Mouse (Mus musculus): ENCODE measurements at regions not wholly inside any gene's neighbourhood (a gene's known extent, or its start where the extent isn't known, plus 50 kb on each side); places are given as distances from the start of the nearest gene placed in this dataset.

DNA sequence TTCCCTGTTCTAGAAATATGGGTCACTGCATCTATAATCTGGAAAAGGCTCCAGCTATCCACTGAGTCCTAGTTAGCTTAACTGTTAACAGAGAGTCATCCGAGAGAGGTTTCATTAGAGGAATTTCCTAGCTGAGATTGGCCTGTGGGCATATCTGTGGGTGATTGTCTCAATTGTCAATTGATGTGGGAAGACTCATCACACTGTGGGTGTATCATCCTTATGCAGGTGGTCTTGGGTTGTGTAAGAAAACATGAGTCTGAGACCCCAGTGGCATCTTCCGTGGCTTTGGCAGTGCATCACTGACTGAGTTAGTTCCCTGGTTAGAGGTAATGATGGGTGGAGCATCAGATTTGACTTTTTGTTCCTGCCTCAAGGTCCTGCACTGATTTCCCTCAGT is 156.7 kb upstream of the Gm5148 start:
- no peak for DNase-seq (ENCODE audit: low read depth, low spot score)

DNA sequence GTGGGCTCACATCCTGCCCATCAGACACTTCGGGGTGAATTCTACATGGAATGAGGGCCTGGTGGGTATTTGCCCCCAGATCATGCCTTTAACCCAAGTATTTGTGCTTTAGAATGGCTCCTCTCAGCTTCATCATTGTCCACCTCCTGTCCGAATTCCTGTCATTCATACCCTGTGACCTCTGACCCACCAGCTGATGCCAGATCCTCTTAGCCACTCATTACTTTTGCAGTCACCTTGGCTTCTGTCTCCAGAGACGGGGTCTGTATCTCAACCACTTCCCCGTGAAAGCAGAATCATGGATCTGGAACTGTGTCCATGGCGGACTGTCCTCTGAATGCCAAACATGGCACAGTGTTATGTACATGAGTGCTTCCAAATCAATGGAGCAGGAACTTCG is 154.8 kb upstream of the Gm5148 start:
- no peak for DNase-seq (ENCODE audit: low read depth, low spot score)

GRCm38 (mm10) chr3:37876016-37876765 is 151.9 kb upstream of the Gm5148 start:
- no peak for DNase-seq (ENCODE audit: low read depth, low spot score)

DNA sequence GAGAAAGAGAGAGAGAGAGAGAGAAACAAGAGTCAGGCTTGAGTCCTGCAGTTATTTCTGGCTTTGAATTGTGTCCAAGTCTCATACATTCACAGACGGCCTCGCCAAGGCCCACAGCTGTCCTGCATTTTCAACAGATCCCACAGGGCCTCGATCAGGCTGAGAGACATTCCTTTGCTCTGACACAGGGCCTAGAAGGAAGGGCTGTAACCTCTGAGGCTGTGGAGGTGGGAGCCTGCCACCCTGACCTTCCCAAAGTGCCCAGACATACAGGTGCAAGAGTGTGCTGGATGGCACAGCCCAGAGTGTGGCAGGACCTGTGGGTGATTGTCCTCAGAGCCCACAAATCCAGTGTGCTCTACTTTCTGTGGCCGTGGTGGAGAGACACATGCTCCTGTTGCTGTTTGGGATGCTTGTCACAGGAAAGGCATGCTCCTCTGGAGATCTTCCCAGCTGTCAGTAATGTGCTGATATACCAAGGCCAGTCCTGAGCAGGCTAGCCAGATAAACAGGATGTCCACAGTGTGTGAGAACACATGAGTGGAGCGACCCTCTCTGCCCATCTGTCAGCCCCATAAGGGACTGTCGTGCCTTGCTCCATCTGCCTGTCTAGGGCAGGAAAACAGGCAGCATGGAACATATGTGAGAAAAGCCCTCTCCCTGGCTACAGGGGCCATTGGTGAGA is 151.2 kb upstream of the Gm5148 start:
- DNase-seq (ENCODE audit: low read depth, low spot score): no peak

DNA sequence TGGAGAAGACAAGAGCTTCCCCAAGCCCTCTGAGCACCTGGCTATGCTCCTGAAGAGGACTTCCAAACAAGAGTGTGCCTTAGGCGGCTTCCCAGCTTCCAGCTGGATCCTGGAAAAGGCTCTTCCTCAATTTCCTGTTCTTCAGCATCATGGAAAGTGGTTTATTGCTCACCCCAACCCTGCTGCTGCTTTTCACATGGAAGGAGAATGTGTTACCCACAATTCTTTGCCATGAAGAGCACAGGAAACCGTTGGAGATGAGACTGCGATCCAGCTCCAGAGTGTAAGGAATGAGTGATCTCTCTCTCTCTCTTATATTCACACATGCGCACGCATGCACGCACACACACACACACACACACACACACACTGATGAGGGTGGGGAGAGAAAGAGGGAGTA is 150.6 kb upstream of the Gm5148 start:
- no peak for DNase-seq (ENCODE audit: low read depth, low spot score)

GRCm38 (mm10) chr3:37874346-37874745 is 150.1 kb upstream of the Gm5148 start:
- no peak for DNase-seq (ENCODE audit: low read depth, low spot score)

DNA sequence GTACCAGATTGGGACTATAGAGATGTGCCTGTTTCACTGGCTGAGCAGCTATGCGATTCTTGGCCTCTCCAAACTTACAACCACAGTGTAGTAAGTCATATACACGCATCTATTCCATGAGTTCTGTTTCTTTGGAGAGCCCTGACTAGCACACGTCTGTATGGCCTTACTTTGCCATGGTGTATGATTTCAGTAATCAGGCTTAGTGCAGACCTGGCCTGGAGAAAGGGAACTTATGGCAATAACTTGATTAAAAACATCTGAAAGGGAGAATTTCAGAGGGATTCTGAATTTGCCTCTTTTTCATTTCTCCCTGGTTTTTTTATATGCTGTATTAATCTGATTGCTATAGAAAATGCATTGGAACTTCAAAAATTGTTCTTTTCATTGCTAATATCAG is 148.0 kb upstream of the Gm5148 start:
- DNase-seq (ENCODE audit: low read depth, low spot score): no peak

DNA sequence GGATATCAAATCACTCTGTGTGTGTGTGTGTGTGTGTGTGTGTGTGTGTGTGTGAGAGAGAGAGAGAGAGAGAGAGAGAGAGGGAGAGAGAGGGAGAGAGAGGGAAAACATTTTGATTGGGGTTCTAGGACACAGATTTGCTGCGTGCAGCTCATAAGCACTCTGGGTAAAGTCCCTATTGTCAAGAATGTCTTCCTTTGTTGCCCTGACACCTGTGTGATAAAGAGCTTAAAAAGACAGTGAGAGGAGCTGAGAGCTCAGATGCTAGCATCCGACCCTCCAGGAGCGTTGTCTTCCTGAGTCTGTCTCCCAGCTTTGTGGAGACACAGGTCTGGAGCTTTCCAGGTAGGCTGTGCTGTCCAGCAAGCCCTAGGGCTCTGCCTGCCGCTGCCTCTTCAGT is 146.8 kb upstream of the Gm5148 start:
- DNase-seq (ENCODE audit: low read depth, low spot score): no peak

DNA sequence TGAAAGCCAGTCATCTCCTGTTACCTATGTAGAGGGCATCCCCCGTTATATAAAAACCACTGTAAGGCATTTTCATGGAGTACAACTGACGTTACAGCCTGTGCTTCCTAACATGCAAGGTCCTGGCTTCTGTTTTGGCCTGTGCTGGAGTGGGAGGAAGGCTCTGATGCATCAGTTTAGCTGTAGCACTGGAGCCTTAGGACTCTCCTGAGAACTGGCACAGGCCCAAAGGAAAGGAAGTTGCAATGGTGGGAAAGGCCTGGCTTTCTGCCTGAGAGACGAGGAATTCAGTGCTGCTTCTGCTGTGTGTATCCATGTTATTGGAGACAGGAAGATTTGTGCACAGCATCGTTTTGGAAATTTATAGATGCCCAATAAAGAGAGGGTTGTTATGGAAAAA is 144.2 kb upstream of the Gm5148 start:
- no peak for DNase-seq (ENCODE audit: low read depth, low spot score)

- DNase-seq (ENCODE audit: low read depth, low spot score): no peak
Observed at GRCm38 (mm10) chr3:37862756-37863155, 138.5 kb upstream of the Gm5148 start.

GRCm38 (mm10) chr3:37860715-37861461 is 136.6 kb upstream of the Gm5148 start:
- DNase-seq (ENCODE audit: low read depth, low spot score): no peak

- no peak for DNase-seq (ENCODE audit: low read depth, low spot score)
Observed at GRCm38 (mm10) chr3:37860034-37860714, 135.9 kb upstream of the Gm5148 start.

DNA sequence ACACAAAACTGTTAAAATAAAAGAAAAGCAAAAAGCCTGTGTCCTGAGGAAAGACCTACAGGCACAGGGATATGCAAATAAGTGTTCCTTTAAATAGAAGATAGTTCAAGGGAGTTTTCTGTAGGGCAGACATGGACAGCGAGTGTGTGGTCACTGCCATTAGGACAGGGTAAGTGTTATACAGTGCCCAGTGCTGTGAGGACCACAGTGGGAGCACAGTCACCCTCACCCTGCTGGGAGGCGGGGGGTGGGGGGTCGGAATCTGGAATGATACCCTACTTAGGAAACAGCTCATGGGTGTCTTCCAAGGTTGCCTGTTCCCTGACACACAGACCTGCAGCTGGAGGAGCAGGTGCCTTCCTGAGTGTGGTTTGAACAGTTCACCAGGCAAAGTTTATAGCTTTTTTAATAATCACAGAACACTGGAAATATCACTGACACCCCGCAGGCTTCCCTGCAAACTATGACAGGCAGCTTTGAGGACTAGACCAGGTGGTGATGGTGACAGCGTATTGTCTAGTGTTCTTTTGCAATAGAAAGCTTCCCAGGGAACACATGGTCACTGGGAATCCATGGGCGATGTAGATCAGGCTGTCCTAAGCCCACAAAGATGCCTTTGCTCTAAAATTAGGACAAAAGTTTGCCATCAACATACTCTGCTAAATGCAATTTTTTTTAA is 134.5 kb upstream of the Gm5148 start:
- DNase-seq (ENCODE audit: low read depth, low spot score): no peak

- DNase-seq (ENCODE audit: low read depth, low spot score): no peak
Observed at GRCm38 (mm10) chr3:37846191-37847003, 122.1 kb upstream of the Gm5148 start.

GRCm38 (mm10) chr3:37845313-37846023 is 121.2 kb upstream of the Gm5148 start:
- DNase-seq (ENCODE audit: low read depth, low spot score): no peak

GRCm38 (mm10) chr3:37844731-37845312 is 120.5 kb upstream of the Gm5148 start:
- DNase-seq (ENCODE audit: low read depth, low spot score): no peak

DNA sequence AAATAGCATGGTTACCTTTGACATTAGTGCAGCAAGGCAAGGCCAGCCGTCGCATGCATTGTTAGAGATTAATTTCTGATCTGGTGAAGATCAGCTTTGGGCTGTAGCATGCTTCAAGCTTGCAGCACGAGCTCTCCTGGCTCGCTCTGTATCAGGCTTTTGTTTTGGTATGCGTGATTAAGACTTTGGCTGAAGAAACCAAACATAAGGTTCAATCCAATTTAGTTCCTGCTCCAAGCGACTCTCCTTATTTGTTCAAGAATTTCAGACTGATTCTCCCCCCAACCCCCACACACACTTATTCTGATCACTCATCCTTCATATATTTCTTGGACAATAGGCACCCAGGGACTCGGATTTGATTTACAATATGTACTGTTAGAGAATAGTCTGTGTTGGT is 118.0 kb upstream of the Gm5148 start:
- DNase-seq (ENCODE audit: low read depth, low spot score): no peak

- no peak for DNase-seq (ENCODE audit: low read depth, low spot score)
Observed at GRCm38 (mm10) chr3:37838896-37839295, 114.6 kb upstream of the Gm5148 start.

DNA sequence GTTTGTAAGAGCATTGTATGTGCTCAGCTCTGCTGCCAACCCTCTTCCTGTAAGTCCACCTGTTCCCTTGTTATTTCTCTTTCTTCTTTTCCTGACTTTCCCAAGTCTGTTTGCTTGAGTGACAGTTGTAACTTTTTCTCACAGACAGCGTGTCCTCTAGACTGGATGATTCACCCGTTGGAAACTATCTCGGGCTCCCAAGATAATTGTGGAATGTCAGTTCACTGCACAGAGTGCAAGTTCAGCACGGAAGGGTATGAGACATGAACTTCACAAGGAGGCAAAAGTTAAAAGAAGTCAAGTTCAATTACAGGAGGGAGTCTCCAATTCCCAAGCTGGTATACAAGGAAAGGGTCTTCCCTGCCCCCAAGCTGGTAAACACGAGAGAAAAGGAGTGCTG is 112.5 kb upstream of the Gm5148 start:
- DNase-seq (ENCODE audit: low read depth, low spot score): no peak

GRCm38 (mm10) chr3:37835687-37836086 is 111.4 kb upstream of the Gm5148 start:
- DNase-seq (ENCODE audit: low read depth, low spot score): no peak
